Mouse (Mus musculus): Measurements from ENCODE around the gene Hist1h3e.
A peak's percentile ranks its signal among the peaks of the same experiment; 100 is the strongest.
"Not testable (repeated sequence)": the region's sequence is repeated elsewhere in the genome, so short reads cannot be mapped to it uniquely, and the experiment has no call there.

GRCm38 (mm10) chr13:23542999-23543607, 19.1 kb downstream of the Hist1h3e start, which contains the start of gene Hist1h2bh:
- not testable (repeated sequence) for TF ChIP-seq CTCF (IDR thresholded peaks at IDR 0.05; ENCODE audit: extremely low read depth, insufficient read depth, insufficient read length, insufficient replicate concordance)
- peak; percentile 72 for TF ChIP-seq POLR2A (IDR thresholded peaks at IDR 0.05; ENCODE audit: low read depth, low read length)

Measured in spleen, adult 2 months (tissue).